Mouse (Mus musculus) limb, embryonic 11.5 days (tissue): ENCODE results near the gene 4921504E06Rik. TPM values are rescaled to one million over a fixed set of nuclear protein-coding genes. Genes with fewer than 3 reads are reported as not detected.

Experiments used
- ATAC-seq: fragments of 200-750 bp; cut with Nextera tagmentation; 2 replicates; pipeline ENCODE4 v1.8.0; 2017; ENCODE audit warnings: low read depth; ENCODE audit not compliant: insufficient number of reproducible peaks, low FRiP score, low TSS enrichment
- DNase-seq: peaks from one replicate; pipeline ENCODE4 v3.0.0-alpha.2; 2015; ENCODE audit warnings: low spot score
- H3K27ac ChIP-seq: fragments of 300-500 bp; sonication (generic); replicated peaks from 2 replicates; pipeline ENCODE4 v1.5.1; 2014; ENCODE audit warnings: low read depth, mild to moderate bottlenecking, low read length
- H3K27me3 ChIP-seq: fragments of 300-500 bp; sonication (generic); 2 replicates; pipeline ENCODE4 v1.6.1; 2014; ENCODE audit warnings: mild to moderate bottlenecking, low read length, mixed read lengths; ENCODE audit not compliant: control insufficient read depth, insufficient read depth
- H3K36me3 ChIP-seq: fragments of 300-500 bp; sonication (generic); 2 replicates; pipeline ENCODE4 v1.6.1; 2014; ENCODE audit warnings: mild to moderate bottlenecking, low read length, moderate library complexity, mixed read lengths; ENCODE audit not compliant: control insufficient read depth, insufficient read depth
- H3K4me1 ChIP-seq: fragments of 300-500 bp; sonication (generic); 2 replicates; pipeline ENCODE4 v1.6.1; 2014; ENCODE audit warnings: low read length, mixed read lengths; ENCODE audit not compliant: control insufficient read depth, insufficient read depth
- H3K4me2 ChIP-seq: fragments of 300-500 bp; sonication (generic); 2 replicates; pipeline ENCODE4 v1.6.1; 2014; ENCODE audit warnings: low read depth, mild to moderate bottlenecking, moderate library complexity; ENCODE audit not compliant: severe bottlenecking
- H3K4me3 ChIP-seq: fragments of 300-500 bp; sonication (generic); 2 replicates; pipeline ENCODE4 v1.5.1; 2014; ENCODE audit warnings: low read depth, low read length
- H3K9ac ChIP-seq: fragments of 300-500 bp; sonication (generic); 2 replicates; pipeline ENCODE4 v1.6.1; 2014; ENCODE audit warnings: mild to moderate bottlenecking, low read length
- H3K9me3 ChIP-seq: fragments of 300-500 bp; sonication (generic); 2 replicates; pipeline ENCODE4 v1.6.1; 2016; ENCODE audit warnings: low read length; ENCODE audit not compliant: control insufficient read depth
- WGBS: fragments of 180-500 bp; shearing (Covaris S2); extraction: QIAGEN DNeasy Blood & Tissue Kit; methylation state at CpG from one replicate; pipeline ENCODE4 v1.1.7; 2014; 5-methylcytosine and 5-hydroxymethylcytosine counted together
- polyA plus RNA-seq: library from polyadenylated mRNA; unstranded; fragments of >200 nt; fragmentation: Nextera tagmentation; extraction: Ambion mirVana; gene quantifications from 2 replicates; pipeline ENCODE4 v1.2.1, GENCODE M21; 2014

The 4921504E06Rik gene
- not detected in 2 replicates for polyA plus RNA-seq

DNA sequence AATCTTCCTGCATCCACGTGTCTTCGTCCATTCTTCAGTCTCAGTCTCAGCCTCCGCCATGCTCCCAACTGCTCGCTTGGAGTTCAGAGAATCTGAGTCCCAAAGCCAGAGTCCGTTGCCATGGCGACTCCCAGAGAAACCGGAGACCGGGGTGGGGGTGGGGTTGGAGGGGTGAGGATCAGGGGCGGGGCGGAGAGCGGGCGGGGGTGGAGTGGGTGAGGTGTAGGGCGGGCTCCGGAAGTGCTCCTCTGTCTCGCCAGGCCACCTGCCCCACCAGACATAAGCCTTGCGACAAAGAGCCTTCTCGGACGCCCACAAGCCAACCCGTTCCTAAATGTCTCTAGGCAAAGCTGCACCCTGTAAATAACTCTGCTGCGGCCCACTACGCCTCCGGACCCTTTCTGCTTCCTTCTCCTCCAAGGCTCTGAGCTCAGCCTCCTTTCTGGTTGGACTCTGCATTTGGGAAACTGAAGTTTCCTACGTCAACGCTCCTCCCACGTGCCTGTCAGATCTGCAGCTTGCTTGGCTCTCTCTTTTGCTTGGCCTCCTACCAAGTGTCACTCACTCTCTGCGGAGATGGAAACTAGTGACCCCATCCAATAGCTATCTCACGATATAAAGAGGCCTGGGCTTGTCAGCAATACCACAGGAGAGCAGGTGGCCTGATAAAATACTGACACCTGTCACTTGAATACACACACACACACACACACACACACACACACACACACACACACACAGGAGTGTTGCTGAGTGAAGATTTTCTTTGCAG, at the start of gene 4921504E06Rik:
Gene 4921504E06Rik, minus strand, starts transcription at position 94 of the 772 bp plus-strand sequence.
- WGBS = under 1% methylated on average over 26 of the region's 27 CpGs
- no peaks in the 10 kb centered on the region for H3K9me3 ChIP-seq
- H3K4me2 ChIP-seq = peak within 1 kb of the TSS; percentile 66
- H3K27ac ChIP-seq = no peak within 1 kb of the TSS
- peak; percentile 93 for ATAC-seq
- peak within 1 kb of the TSS; percentile 31 for H3K4me3 ChIP-seq
- H3K9ac ChIP-seq = peak within 1 kb of the TSS; percentile 8; the same call in 1 of the 2 replicates
- DNase-seq = peak; percentile 84
- H3K27me3 ChIP-seq = no peaks in the 10 kb centered on the region
- H3K36me3 ChIP-seq = no peaks in the 10 kb centered on the region
- H3K4me1 ChIP-seq = peaks cover 9% of the 10 kb centered on the region

DNA sequence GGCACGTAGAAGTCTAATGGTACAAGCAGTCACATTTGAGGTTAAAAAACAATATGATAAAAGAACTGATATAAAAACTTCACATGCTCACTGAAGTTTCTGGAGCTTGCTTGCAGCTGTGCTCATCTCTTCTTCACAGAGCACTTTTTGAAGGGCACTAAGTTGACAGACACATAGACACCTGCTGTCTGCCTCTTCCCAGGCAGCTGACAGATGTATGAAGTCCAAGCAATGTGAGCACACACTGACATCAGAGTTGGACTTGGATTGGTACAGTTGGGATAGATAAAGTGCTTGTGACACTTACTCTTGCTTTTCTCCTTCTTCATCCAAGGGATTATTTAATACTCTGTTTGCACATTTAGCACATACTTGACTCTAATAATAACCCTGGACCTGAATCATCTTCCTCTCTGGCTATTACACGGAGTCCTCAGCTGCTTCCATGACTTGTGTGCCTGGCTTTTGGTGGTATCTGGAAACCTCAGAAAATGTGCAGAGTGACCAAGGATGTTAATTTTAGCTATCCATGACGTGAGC, 47.7 kb upstream of the 4921504E06Rik start:
- Histone ChIP-seq H3K36me3 (no peaks in the 10 kb centered on the region), H3K27ac (no peak overlapping the region), H3K9me3 (no peaks in the 10 kb centered on the region), H3K4me2 (no peak overlapping the region), H3K4me3 (no peak overlapping the region), H3K4me1 (no peaks in the 10 kb centered on the region), H3K27me3 (no peaks in the 10 kb centered on the region), H3K9ac (no peak overlapping the region)
- WGBS = 80% methylated on average over 3 of the region's 3 CpGs
- no peak for DNase-seq
- no peak for ATAC-seq

DNA sequence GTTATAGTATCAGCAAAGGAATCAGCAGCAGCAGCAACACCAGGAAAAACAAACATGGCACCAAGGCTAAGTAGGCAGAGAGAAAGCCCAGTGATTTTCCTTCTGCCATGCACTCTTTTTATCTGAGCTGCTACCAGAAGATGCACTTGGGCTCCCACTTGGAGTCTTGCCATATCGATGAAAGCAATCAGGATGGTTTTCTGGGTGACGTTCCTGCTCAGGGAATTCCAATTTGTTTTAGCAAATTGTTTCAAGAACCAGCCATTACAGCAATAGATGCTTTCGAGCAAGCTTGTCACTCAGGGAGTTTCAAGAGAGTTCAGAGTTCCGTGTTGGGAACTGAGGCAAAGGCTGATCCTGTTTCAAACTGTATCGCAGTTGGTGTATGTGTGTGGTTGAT, 47.1 kb upstream of the 4921504E06Rik start:
- DNase-seq (no peak), ATAC-seq (no peak)
- no peak overlapping the region for H3K4me2 ChIP-seq
- H3K9ac ChIP-seq = no peak overlapping the region
- H3K27me3 ChIP-seq = no peaks in the 10 kb centered on the region
- WGBS = 83% methylated on average over 5 of the region's 5 CpGs
- no peaks in the 10 kb centered on the region for H3K36me3 ChIP-seq
- no peak overlapping the region for H3K4me3 ChIP-seq
- H3K9me3 ChIP-seq = no peaks in the 10 kb centered on the region
- no peaks in the 10 kb centered on the region for H3K4me1 ChIP-seq
- no peak overlapping the region for H3K27ac ChIP-seq

DNA sequence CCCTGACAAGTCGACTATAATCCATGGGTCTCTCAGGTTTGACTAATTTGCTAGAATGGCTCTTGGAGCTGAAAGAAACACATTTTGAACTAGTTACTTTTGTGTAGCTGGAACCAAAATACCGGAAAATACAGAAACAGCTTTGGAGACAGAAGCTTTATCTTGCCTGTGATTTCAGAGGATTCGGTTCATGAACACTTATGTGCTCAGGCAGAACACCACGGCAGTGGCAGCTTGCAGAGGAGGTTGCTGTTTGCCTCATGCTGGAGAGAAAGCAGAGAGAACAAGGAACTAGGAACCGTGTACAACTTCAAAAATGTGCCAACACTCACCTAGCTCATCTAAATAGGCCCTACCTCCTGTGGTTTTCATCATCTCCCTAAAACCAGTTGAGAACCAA, 46.1 kb upstream of the 4921504E06Rik start:
- Histone ChIP-seq H3K27me3 (no peaks in the 10 kb centered on the region), H3K4me1 (no peaks in the 10 kb centered on the region), H3K4me2 (no peak overlapping the region), H3K9ac (no peak overlapping the region), H3K4me3 (no peak overlapping the region), H3K9me3 (no peaks in the 10 kb centered on the region), H3K36me3 (no peaks in the 10 kb centered on the region), H3K27ac (no peak overlapping the region)
- 88% methylated on average over 5 of the region's 5 CpGs for WGBS
- ATAC-seq (no peak), DNase-seq (no peak)

DNA sequence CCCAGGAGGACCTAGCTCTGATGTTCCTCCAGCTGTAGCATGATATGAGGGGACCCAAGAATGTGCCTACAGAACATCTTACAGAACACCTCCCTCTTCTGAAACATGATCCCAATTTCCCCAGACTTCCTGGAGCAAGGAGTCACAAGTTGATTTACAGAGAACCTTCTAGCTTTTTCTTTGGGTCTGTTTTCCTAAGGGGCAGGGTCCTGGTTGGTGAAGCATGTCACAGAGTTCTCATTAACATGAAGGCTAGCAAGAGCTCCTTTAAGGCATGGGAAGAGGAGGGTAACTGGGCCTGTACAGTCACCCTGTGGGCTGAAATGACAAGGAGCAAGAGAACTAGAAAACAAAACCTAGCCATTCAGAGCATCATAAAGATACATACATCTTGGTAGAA, 43.3 kb upstream of the 4921504E06Rik start:
- no peak overlapping the region for H3K4me3 ChIP-seq
- no peaks in the 10 kb centered on the region for H3K4me1 ChIP-seq
- no peak overlapping the region for H3K27ac ChIP-seq
- H3K9me3 ChIP-seq = no peaks in the 10 kb centered on the region
- no peak overlapping the region for H3K4me2 ChIP-seq
- no peaks in the 10 kb centered on the region for H3K27me3 ChIP-seq
- ATAC-seq = no peak
- no peak overlapping the region for H3K9ac ChIP-seq
- DNase-seq = no peak
- no peaks in the 10 kb centered on the region for H3K36me3 ChIP-seq

DNA sequence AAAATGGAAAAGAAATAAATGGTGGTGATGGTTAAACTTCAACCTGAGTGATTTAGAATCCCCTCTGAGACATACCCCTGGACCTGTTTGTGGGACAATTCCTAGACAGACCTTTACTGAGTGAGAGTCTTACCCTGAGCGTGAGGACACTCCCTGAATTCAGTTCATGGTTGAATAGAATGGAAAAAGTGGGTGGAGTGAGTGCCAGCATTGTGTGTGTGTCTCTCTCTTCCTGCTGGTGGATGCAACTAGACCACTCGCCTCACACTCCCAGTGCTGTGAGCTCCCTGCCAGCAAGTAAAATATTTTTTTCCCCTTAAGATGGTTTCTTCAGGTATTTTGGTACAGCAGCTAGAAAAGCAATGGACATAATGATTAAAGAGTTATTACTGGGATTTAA, 42.7 kb upstream of the 4921504E06Rik start:
- Histone ChIP-seq H3K27me3 (no peaks in the 10 kb centered on the region), H3K27ac (no peak overlapping the region), H3K9ac (no peak overlapping the region), H3K9me3 (no peaks in the 10 kb centered on the region), H3K4me1 (no peaks in the 10 kb centered on the region), H3K4me2 (no peak overlapping the region), H3K4me3 (no peak overlapping the region), H3K36me3 (no peaks in the 10 kb centered on the region)
- DNase-seq (no peak), ATAC-seq (no peak)
- 77% methylated on average over 2 of the region's 2 CpGs for WGBS

DNA sequence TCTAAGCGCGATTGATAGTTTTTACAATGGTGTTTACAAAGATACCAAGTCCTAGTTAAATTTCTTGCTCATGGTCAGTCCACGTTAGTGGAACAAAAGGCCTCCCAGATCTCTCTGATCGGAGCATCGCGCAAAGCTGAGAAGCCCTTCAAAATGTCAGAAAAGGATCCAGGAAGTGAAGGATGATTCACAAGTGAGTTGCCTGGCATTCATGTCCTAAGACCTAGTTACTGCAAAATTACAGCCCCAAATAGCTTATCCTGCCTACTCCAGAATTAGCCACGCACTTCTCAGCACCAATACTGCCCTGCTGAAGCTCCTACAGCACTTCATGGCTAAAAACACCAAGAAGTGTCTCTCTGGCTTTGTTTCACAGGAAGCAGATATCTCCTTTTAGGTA, 41.1 kb upstream of the 4921504E06Rik start:
- Histone ChIP-seq H3K9me3 (no peaks in the 10 kb centered on the region), H3K27ac (no peak overlapping the region), H3K4me3 (no peak overlapping the region), H3K36me3 (no peaks in the 10 kb centered on the region), H3K4me2 (no peak overlapping the region), H3K9ac (no peak overlapping the region), H3K4me1 (no peaks in the 10 kb centered on the region), H3K27me3 (no peaks in the 10 kb centered on the region)
- ATAC-seq (no peak), DNase-seq (no peak)
- WGBS = 89% methylated on average over 7 of the region's 7 CpGs

DNA sequence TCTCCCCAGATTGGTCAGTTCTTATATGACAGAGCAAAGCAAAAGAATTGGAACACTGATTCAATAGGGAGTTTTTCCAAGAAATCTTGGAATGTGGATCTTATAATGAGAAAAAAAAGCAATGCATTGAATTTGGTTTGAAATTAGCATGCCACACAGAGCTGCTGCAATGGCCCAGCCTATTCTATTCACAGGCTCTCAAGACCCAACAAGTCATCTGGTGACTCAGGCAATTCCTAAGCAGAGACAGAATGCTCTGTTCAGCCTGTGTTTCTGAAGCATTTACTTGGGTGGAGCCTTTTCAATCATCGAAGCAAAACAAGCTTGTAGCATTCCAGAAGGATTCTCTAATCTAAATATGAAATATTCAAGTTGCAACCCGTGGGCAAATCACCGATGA, 26.1 kb upstream of the 4921504E06Rik start:
- H3K4me2 ChIP-seq = no peak overlapping the region
- 93% methylated on average over 3 of the region's 3 CpGs for WGBS
- H3K4me3 ChIP-seq = no peak overlapping the region
- H3K9ac ChIP-seq = no peak overlapping the region
- no peaks in the 10 kb centered on the region for H3K27me3 ChIP-seq
- no peaks in the 10 kb centered on the region for H3K36me3 ChIP-seq
- no peak for DNase-seq
- no peak for ATAC-seq
- no peaks in the 10 kb centered on the region for H3K4me1 ChIP-seq
- H3K27ac ChIP-seq = no peak overlapping the region
- no peaks in the 10 kb centered on the region for H3K9me3 ChIP-seq
